Mouse (Mus musculus): ENCODE measurements around the gene Acly. TPM values are rescaled to one million over a fixed set of nuclear protein-coding genes. Genes with fewer than 3 reads are reported as not detected.

Acly gene
- polyA plus RNA-seq, 1 experiment from 2014 or later: 162 TPM

GRCm38 (mm10) chr11:100528375-100529165, 770 bp upstream of the Acly start:
- CTCF ChIA-PET: interaction anchor here (1.0 to 1.7 kb wide), 5 partner anchors 12 to 103 kb away, joined by 3 to 4 read pairs (median 3); no protein-coding TSS in a partner anchor
- ATAC-seq: no peak

GRCm38 (mm10) chr11:100527066-100527457, 738 bp downstream of the Acly start:
- H3K27me3 ChIP-seq: no peaks in the 10 kb centered on the region
- POLR2A ChIA-PET: interaction anchor here (0.6 to 2.5 kb wide), 7 partner anchors 9 to 993 kb away, joined by 4 to 15 read pairs (median 4); partner anchors contain the start of gene Ttc25
- ATAC-seq (peak; percentile 49), DNase-seq (ENCODE audit: low read depth, low spot score) (no peak)
- in situ Hi-C loops (cut with MboI; ENCODE audit: low pct_unique_long_range_greater_than_20kb): no loop called here
- CTCF ChIA-PET: interaction anchor here (1.0 to 2.2 kb wide), 8 partner anchors 9 to 102 kb away, joined by 3 to 10 read pairs (median 4); no protein-coding TSS in a partner anchor
- no peak for TF ChIP-seq CTCF (IDR thresholded peaks at IDR 0.05)

More at GRCm38 (mm10) chr11:100528375-100529165, 770 bp upstream of the Acly start:
- no peak for DNase-seq (ENCODE audit: low read depth, low spot score)
- POLR2A ChIA-PET: interaction anchor here (1.2 to 2.5 kb wide), 6 partner anchors 10 to 18 kb away, joined by 4 to 15 read pairs (median 4); partner anchors contain the start of gene Ttc25
- no peak for TF ChIP-seq CTCF (IDR thresholded peaks at IDR 0.05)
- in situ Hi-C loops (cut with MboI; ENCODE audit: low pct_unique_long_range_greater_than_20kb): no loop called here
- no peaks in the 10 kb centered on the region for H3K27me3 ChIP-seq

- TF ChIP-seq CTCF (IDR thresholded peaks at IDR 0.05): no peak
- in situ Hi-C loops (cut with MboI; ENCODE audit: low pct_unique_long_range_greater_than_20kb): no loop called here
- CTCF ChIA-PET: interaction anchor here (1.2 to 2.2 kb wide), 4 partner anchors 8 to 15 kb away, joined by 3 to 10 read pairs (median 6); no protein-coding TSS in a partner anchor
- ATAC-seq (no peak), DNase-seq (ENCODE audit: low read depth, low spot score) (no peak)
- H3K27me3 ChIP-seq: no peaks in the 10 kb centered on the region
- POLR2A ChIA-PET: interaction anchor here (0.6 to 2.5 kb wide), 3 partner anchors 8 to 992 kb away, joined by 3 to 15 read pairs (median 5); no protein-coding TSS in a partner anchor
Observed at GRCm38 (mm10) chr11:100526052-100526816, 1.6 kb downstream of the Acly start.

GRCm38 (mm10) chr11:100524987-100525630, 2.7 kb downstream of the Acly start:
- ATAC-seq (no peak), DNase-seq (ENCODE audit: low read depth, low spot score) (no peak)
- ChIA-PET POLR2A (interaction anchor here (0.6 to 1.3 kb wide), 3 partner anchors 82 to 127 kb away, joined by 3 read pairs; partner anchors contain the start of gene Jup), CTCF (interaction anchor here (1.4 to 2.2 kb wide), 2 partner anchors 10 to 11 kb away, joined by 4 to 7 read pairs; no protein-coding TSS in a partner anchor)
- in situ Hi-C loops (cut with MboI; ENCODE audit: low pct_unique_long_range_greater_than_20kb): no loop called here
- TF ChIP-seq CTCF (IDR thresholded peaks at IDR 0.05): no peak
- no peaks in the 10 kb centered on the region for H3K27me3 ChIP-seq

- no peaks in the 10 kb centered on the region for H3K27me3 ChIP-seq
- ChIA-PET POLR2A (interaction anchor here (1.3 kb wide), 1 partner anchor 127 kb away, joined by 3 read pairs; the partner anchor contains the start of gene Jup), CTCF (interaction anchor here (1.4 kb wide), 1 partner anchor 9 kb away, joined by 4 read pairs; no protein-coding TSS in a partner anchor)
- no peak for ATAC-seq
- no peak for TF ChIP-seq CTCF (IDR thresholded peaks at IDR 0.05)
- in situ Hi-C loops (cut with MboI; ENCODE audit: low pct_unique_long_range_greater_than_20kb): no loop called here
- DNase-seq (ENCODE audit: low read depth, low spot score): peak; percentile 57
Observed at GRCm38 (mm10) chr11:100524358-100524757, 3.4 kb downstream of the Acly start.

GRCm38 (mm10) chr11:100520838-100521237, 7.0 kb downstream of the Acly start:
- in situ Hi-C loops (cut with MboI; ENCODE audit: low pct_unique_long_range_greater_than_20kb): no loop called here
- peak; percentile 96 for DNase-seq (ENCODE audit: low read depth, low spot score)
- TF ChIP-seq CTCF (IDR thresholded peaks at IDR 0.05): no peak
- no peaks in the 10 kb centered on the region for H3K27me3 ChIP-seq
- CTCF ChIA-PET: interaction anchor here (1.9 kb wide), 1 partner anchor 95 kb away, joined by 5 read pairs; no protein-coding TSS in a partner anchor
- POLR2A ChIA-PET: no interaction called here
- peak; percentile 70 for ATAC-seq

GRCm38 (mm10) chr11:100519188-100519587, 8.6 kb downstream of the Acly start:
- ChIA-PET POLR2A (no interaction called here), CTCF (interaction anchor here (2.1 kb wide), 1 partner anchor 8 kb away, joined by 10 read pairs; the partner anchor contains the start of gene Acly)
- no peak for ATAC-seq
- H3K27me3 ChIP-seq: no peaks in the 10 kb centered on the region
- in situ Hi-C loops (cut with MboI; ENCODE audit: low pct_unique_long_range_greater_than_20kb): no loop called here
- no peak for TF ChIP-seq CTCF (IDR thresholded peaks at IDR 0.05)
- no peak for DNase-seq (ENCODE audit: low read depth, low spot score)

GRCm38 (mm10) chr11:100518188-100518591, 9.6 kb downstream of the Acly start:
- ChIA-PET CTCF (interaction anchor here (2.1 kb wide), 1 partner anchor 9 kb away, joined by 10 read pairs; the partner anchor contains the start of gene Acly), POLR2A (interaction anchor here (0.6 to 1.9 kb wide), 2 partner anchors 9 to 13 kb away, joined by 4 to 15 read pairs; partner anchors contain the start of gene Acly)
- no peaks in the 10 kb centered on the region for H3K27me3 ChIP-seq
- in situ Hi-C loops (cut with MboI; ENCODE audit: low pct_unique_long_range_greater_than_20kb): no loop called here
- DNase-seq (ENCODE audit: low read depth, low spot score): peak; percentile 97
- peak; percentile 42 for ATAC-seq
- TF ChIP-seq CTCF (IDR thresholded peaks at IDR 0.05): no peak

- in situ Hi-C loops (cut with MboI; ENCODE audit: low pct_unique_long_range_greater_than_20kb): no loop called here
- no peak for ATAC-seq
- no peaks in the 10 kb centered on the region for H3K27me3 ChIP-seq
- ChIA-PET CTCF (interaction anchor here (1.1 to 1.5 kb wide), 3 partner anchors 9 to 11 kb away, joined by 3 to 4 read pairs (median 3); partner anchors contain the start of gene Acly), POLR2A (no interaction called here)
- peak; percentile 65 for DNase-seq (ENCODE audit: low read depth, low spot score)
- TF ChIP-seq CTCF (IDR thresholded peaks at IDR 0.05): no peak
Observed at GRCm38 (mm10) chr11:100516291-100516690, 11.5 kb downstream of the Acly start.
